Mouse (Mus musculus): ENCODE results near the gene Stat5b. TPM values are rescaled to one million over a fixed set of nuclear protein-coding genes. Genes with fewer than 3 reads are reported as not detected.

Gene Stat5b
- polyA plus RNA-seq, 1 experiment from 2014 or later, result 18.5 TPM

- no peaks in the 10 kb centered on the region for H3K36me3 ChIP-seq
- no peak overlapping the region for H3K27ac ChIP-seq (replicated peaks)
- 80% methylated on average over 15 of the region's 15 CpGs for WGBS
- no peak overlapping the region for H3K4me2 ChIP-seq
- no peaks in the 10 kb centered on the region for H3K27me3 ChIP-seq (replicated peaks)
- H3K4me1 ChIP-seq, result peaks cover 24% of the 10 kb centered on the region
- H3K4me3 ChIP-seq (replicated peaks), result no peak overlapping the region
- H3K9me3 ChIP-seq (replicated peaks), result no peaks in the 10 kb centered on the region
- ATAC-seq (ENCODE audit: low FRiP score), result no peak
- no peak overlapping the region for H3K9ac ChIP-seq (replicated peaks)
Measured at GRCm38 (mm10) chr11:100818359-100819012, 32.0 kb downstream of the Stat5b start.

GRCm38 (mm10) chr11:100817311-100817710 is 33.2 kb downstream of the Stat5b start:
- Histone ChIP-seq H3K4me3 (replicated peaks) (no peak overlapping the region), H3K27me3 (replicated peaks) (no peaks in the 10 kb centered on the region), H3K36me3 (no peaks in the 10 kb centered on the region), H3K9me3 (replicated peaks) (no peaks in the 10 kb centered on the region), H3K27ac (replicated peaks) (0 out of 2 replicates have a peak overlapping the region, but pooled peaks have one; percentile 18), H3K4me1 (peaks cover 23% of the 10 kb centered on the region), H3K4me2 (no peak overlapping the region), H3K9ac (replicated peaks) (no peak overlapping the region)
- WGBS, result 37% methylated on average over 9 of the region's 9 CpGs
- no peak for ATAC-seq (ENCODE audit: low FRiP score)

GRCm38 (mm10) chr11:100816801-100817200 is 33.7 kb downstream of the Stat5b start:
- no peak overlapping the region for H3K4me3 ChIP-seq (replicated peaks)
- no peak overlapping the region for H3K4me2 ChIP-seq
- H3K9me3 ChIP-seq (replicated peaks), result no peaks in the 10 kb centered on the region
- ATAC-seq (ENCODE audit: low FRiP score), result no peak
- WGBS, result 64% methylated on average over 4 of the region's 4 CpGs
- H3K27ac ChIP-seq (replicated peaks), result 0 out of 2 replicates have a peak overlapping the region, but pooled peaks have one; percentile 18
- H3K36me3 ChIP-seq, result no peaks in the 10 kb centered on the region
- H3K4me1 ChIP-seq, result peaks cover 22% of the 10 kb centered on the region
- no peaks in the 10 kb centered on the region for H3K27me3 ChIP-seq (replicated peaks)
- no peak overlapping the region for H3K9ac ChIP-seq (replicated peaks)

GRCm38 (mm10) chr11:100816342-100816741 is 34.2 kb downstream of the Stat5b start:
- H3K36me3 ChIP-seq, result no peaks in the 10 kb centered on the region
- no peak overlapping the region for H3K27ac ChIP-seq (replicated peaks)
- H3K4me2 ChIP-seq, result no peak overlapping the region
- no peak overlapping the region for H3K4me3 ChIP-seq (replicated peaks)
- 75% methylated on average over 3 of the region's 3 CpGs for WGBS
- H3K9ac ChIP-seq (replicated peaks), result no peak overlapping the region
- H3K4me1 ChIP-seq, result peaks cover 22% of the 10 kb centered on the region
- no peaks in the 10 kb centered on the region for H3K27me3 ChIP-seq (replicated peaks)
- H3K9me3 ChIP-seq (replicated peaks), result no peaks in the 10 kb centered on the region
- no peak for ATAC-seq (ENCODE audit: low FRiP score)

GRCm38 (mm10) chr11:100814498-100814897 is 36.0 kb downstream of the Stat5b start:
- H3K27me3 ChIP-seq (replicated peaks), result no peaks in the 10 kb centered on the region
- H3K4me1 ChIP-seq, result peaks cover 20% of the 10 kb centered on the region
- H3K9ac ChIP-seq (replicated peaks), result no peak overlapping the region
- no peaks in the 10 kb centered on the region for H3K36me3 ChIP-seq
- no peak for ATAC-seq (ENCODE audit: low FRiP score)
- H3K27ac ChIP-seq (replicated peaks), result no peak overlapping the region
- WGBS, result 77% methylated on average over 13 of the region's 13 CpGs
- H3K9me3 ChIP-seq (replicated peaks), result no peaks in the 10 kb centered on the region
- no peak overlapping the region for H3K4me3 ChIP-seq (replicated peaks)
- no peak overlapping the region for H3K4me2 ChIP-seq

GRCm38 (mm10) chr11:100811132-100811531 is 39.4 kb downstream of the Stat5b start:
- Histone ChIP-seq H3K9me3 (replicated peaks) (no peaks in the 10 kb centered on the region), H3K27ac (replicated peaks) (no peak overlapping the region), H3K4me2 (no peak overlapping the region), H3K9ac (replicated peaks) (no peak overlapping the region), H3K27me3 (replicated peaks) (no peaks in the 10 kb centered on the region), H3K4me1 (no peaks in the 10 kb centered on the region), H3K36me3 (no peaks in the 10 kb centered on the region), H3K4me3 (replicated peaks) (no peak overlapping the region)
- 100% methylated on average over 2 of the region's 2 CpGs for WGBS
- ATAC-seq (ENCODE audit: low FRiP score), result no peak

GRCm38 (mm10) chr11:100810516-100810915 is 40.0 kb downstream of the Stat5b start:
- Histone ChIP-seq H3K4me2 (no peak overlapping the region), H3K9ac (replicated peaks) (no peak overlapping the region), H3K4me3 (replicated peaks) (no peak overlapping the region), H3K27me3 (replicated peaks) (no peaks in the 10 kb centered on the region), H3K4me1 (no peaks in the 10 kb centered on the region), H3K36me3 (no peaks in the 10 kb centered on the region), H3K9me3 (replicated peaks) (no peaks in the 10 kb centered on the region), H3K27ac (replicated peaks) (no peak overlapping the region)
- ATAC-seq (ENCODE audit: low FRiP score), result no peak
- 85% methylated on average over 9 of the region's 9 CpGs for WGBS

- Histone ChIP-seq H3K27me3 (replicated peaks) (no peaks in the 10 kb centered on the region), H3K9me3 (replicated peaks) (no peaks in the 10 kb centered on the region), H3K9ac (replicated peaks) (no peak overlapping the region), H3K27ac (replicated peaks) (no peak overlapping the region), H3K36me3 (peaks cover 37% of the 10 kb centered on the region), H3K4me2 (no peak overlapping the region), H3K4me1 (no peaks in the 10 kb centered on the region), H3K4me3 (replicated peaks) (no peak overlapping the region)
- no peak for ATAC-seq (ENCODE audit: low FRiP score)
- 75% methylated on average over 20 of the region's 20 CpGs for WGBS
Measured at GRCm38 (mm10) chr11:100806380-100807305, 43.9 kb downstream of the Stat5b start.

GRCm38 (mm10) chr11:100805535-100805934 is 45.0 kb downstream of the Stat5b start:
- Histone ChIP-seq H3K27me3 (replicated peaks) (no peaks in the 10 kb centered on the region), H3K9ac (replicated peaks) (no peak overlapping the region), H3K4me3 (replicated peaks) (no peak overlapping the region), H3K36me3 (peaks cover 47% of the 10 kb centered on the region), H3K27ac (replicated peaks) (no peak overlapping the region), H3K9me3 (replicated peaks) (no peaks in the 10 kb centered on the region), H3K4me1 (no peaks in the 10 kb centered on the region), H3K4me2 (no peak overlapping the region)
- ATAC-seq (ENCODE audit: low FRiP score), result no peak
- 85% methylated on average over 7 of the region's 7 CpGs for WGBS

GRCm38 (mm10) chr11:100804409-100804808 is 46.1 kb downstream of the Stat5b start:
- no peaks in the 10 kb centered on the region for H3K9me3 ChIP-seq (replicated peaks)
- H3K4me1 ChIP-seq, result no peaks in the 10 kb centered on the region
- no peak overlapping the region for H3K9ac ChIP-seq (replicated peaks)
- no peaks in the 10 kb centered on the region for H3K27me3 ChIP-seq (replicated peaks)
- no peak overlapping the region for H3K4me3 ChIP-seq (replicated peaks)
- no peak overlapping the region for H3K4me2 ChIP-seq
- no peak for ATAC-seq (ENCODE audit: low FRiP score)
- WGBS, result 96% methylated on average over 10 of the region's 10 CpGs
- H3K27ac ChIP-seq (replicated peaks), result no peak overlapping the region
- peaks cover 47% of the 10 kb centered on the region for H3K36me3 ChIP-seq

GRCm38 (mm10) chr11:100799426-100799825 is 51.1 kb downstream of the Stat5b start:
- no peaks in the 10 kb centered on the region for H3K9me3 ChIP-seq (replicated peaks)
- no peak overlapping the region for H3K4me2 ChIP-seq
- no peak overlapping the region for H3K27ac ChIP-seq (replicated peaks)
- peaks cover 48% of the 10 kb centered on the region for H3K36me3 ChIP-seq
- H3K4me3 ChIP-seq (replicated peaks), result no peak overlapping the region
- 32% methylated on average over 5 of the region's 5 CpGs for WGBS
- H3K27me3 ChIP-seq (replicated peaks), result no peaks in the 10 kb centered on the region
- no peaks in the 10 kb centered on the region for H3K4me1 ChIP-seq
- ATAC-seq (ENCODE audit: low FRiP score), result no peak
- H3K9ac ChIP-seq (replicated peaks), result no peak overlapping the region

GRCm38 (mm10) chr11:100796585-100796984 is 53.9 kb downstream of the Stat5b start:
- peaks cover 25% of the 10 kb centered on the region for H3K36me3 ChIP-seq
- no peaks in the 10 kb centered on the region for H3K27me3 ChIP-seq (replicated peaks)
- H3K9me3 ChIP-seq (replicated peaks), result no peaks in the 10 kb centered on the region
- no peak for ATAC-seq (ENCODE audit: low FRiP score)
- no peak overlapping the region for H3K27ac ChIP-seq (replicated peaks)
- H3K9ac ChIP-seq (replicated peaks), result no peak overlapping the region
- no peak overlapping the region for H3K4me3 ChIP-seq (replicated peaks)
- WGBS, result 61% methylated on average over 8 of the region's 8 CpGs
- H3K4me1 ChIP-seq, result no peaks in the 10 kb centered on the region
- no peak overlapping the region for H3K4me2 ChIP-seq

Data from neural tube, embryonic 15.5 days (tissue).